Mouse (Mus musculus) intestine, embryonic 16.5 days (tissue): ENCODE data around the gene Rad51b. TPM values are rescaled to one million over a fixed set of nuclear protein-coding genes. Genes with fewer than 3 reads are reported as not detected.

Source experiments
- ATAC-seq: fragments of 200-750 bp; cut with Nextera tagmentation; 2 replicates; pipeline ENCODE4 v1.8.0; 2017; ENCODE audit warnings: moderate TSS enrichment, moderate library complexity
- H3K27ac ChIP-seq: fragments of 300-500 bp; sonication (generic); 2 replicates; pipeline ENCODE4 v1.5.1; 2014; ENCODE audit warnings: mild to moderate bottlenecking, low read length
- H3K27me3 ChIP-seq: fragments of 300-500 bp; sonication (generic); replicated peaks from 2 replicates; pipeline ENCODE4 v1.6.1; 2014; ENCODE audit warnings: low read length, control low read depth, mixed read lengths; ENCODE audit not compliant: control insufficient read depth, insufficient read depth
- H3K36me3 ChIP-seq: fragments of 300-500 bp; sonication (generic); 2 replicates; pipeline ENCODE4 v1.6.1; 2014; ENCODE audit warnings: low read length, control low read depth; ENCODE audit not compliant: control insufficient read depth, insufficient read depth
- H3K4me1 ChIP-seq: fragments of 300-500 bp; sonication (generic); 2 replicates; pipeline ENCODE4 v1.6.1; 2014; ENCODE audit warnings: low read length, control low read depth, mixed read lengths; ENCODE audit not compliant: control insufficient read depth, insufficient read depth
- H3K4me2 ChIP-seq: fragments of 300-500 bp; sonication (generic); 2 replicates; pipeline ENCODE4 v1.6.1; 2014; ENCODE audit warnings: low read depth, low read length, control low read depth
- H3K4me3 ChIP-seq: fragments of 300-500 bp; sonication (generic); 2 replicates; pipeline ENCODE4 v1.5.1; 2014; ENCODE audit warnings: mild to moderate bottlenecking, low read length
- H3K9ac ChIP-seq: fragments of 300-500 bp; sonication (generic); 2 replicates; pipeline ENCODE4 v1.6.1; 2014; ENCODE audit warnings: low read depth, low read length
- H3K9me3 ChIP-seq: fragments of 300-500 bp; sonication (generic); 2 replicates; pipeline ENCODE4 v1.6.1; 2016; ENCODE audit warnings: low read length, control low read depth; ENCODE audit not compliant: control insufficient read depth
- WGBS: fragments of 180-500 bp; shearing (Covaris S2); extraction: QIAGEN DNeasy Blood & Tissue Kit; methylation state at CpG from one replicate; pipeline ENCODE4 v1.1.7; 2014; 5-methylcytosine and 5-hydroxymethylcytosine counted together
- polyA plus RNA-seq: library from polyadenylated mRNA; unstranded; fragments of >200 nt; fragmentation: Nextera tagmentation; extraction: Ambion mirVana; gene quantifications from 2 replicates; pipeline ENCODE4 v1.2.1, GENCODE M21; 2015

Rad51b gene
- polyA plus RNA-seq, 1 experiment from 2014 or later: 6.8 TPM

GRCm38 (mm10) chr12:79358613-79359218 lies 61.6 kb downstream of the Rad51b start:
- WGBS: 19% methylated on average over 10 of the region's 10 CpGs
- Histone ChIP-seq H3K9me3 (no peaks in the 10 kb centered on the region), H3K27me3 (no peaks in the 10 kb centered on the region), H3K27ac (no peak overlapping the region), H3K4me2 (no peak overlapping the region), H3K36me3 (no peaks in the 10 kb centered on the region), H3K4me1 (peaks cover 6% of the 10 kb centered on the region), H3K9ac (no peak overlapping the region), H3K4me3 (no peak overlapping the region)
- ATAC-seq: peak; percentile 89

DNA sequence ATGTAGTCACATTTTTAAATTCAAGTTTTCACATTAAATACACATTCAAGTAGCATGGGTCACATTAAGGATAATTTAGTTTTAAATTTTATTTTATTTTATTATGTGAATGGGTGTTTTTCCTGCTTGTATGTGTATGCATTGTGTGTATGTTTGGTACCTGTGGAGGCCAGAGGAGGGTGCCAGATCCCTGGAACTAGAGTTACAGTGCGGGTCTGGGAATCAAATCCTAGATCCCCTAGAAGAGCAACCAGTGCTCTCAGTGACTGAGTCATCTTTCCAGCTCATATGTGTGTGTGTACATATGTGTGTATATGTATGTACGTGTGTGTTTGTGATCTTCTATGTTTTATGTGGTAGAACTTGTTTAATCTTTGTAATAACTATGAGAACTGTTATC lies 62.3 kb downstream of the Rad51b start:
- Histone ChIP-seq H3K36me3 (no peaks in the 10 kb centered on the region), H3K27me3 (no peaks in the 10 kb centered on the region), H3K9me3 (no peaks in the 10 kb centered on the region), H3K4me3 (no peak overlapping the region), H3K4me1 (peaks cover 3% of the 10 kb centered on the region; the same call in 1 of the 2 replicates), H3K27ac (no peak overlapping the region), H3K9ac (no peak overlapping the region), H3K4me2 (no peak overlapping the region)
- ATAC-seq: no peak
- WGBS: 99% methylated on average over 2 of the region's 2 CpGs

DNA sequence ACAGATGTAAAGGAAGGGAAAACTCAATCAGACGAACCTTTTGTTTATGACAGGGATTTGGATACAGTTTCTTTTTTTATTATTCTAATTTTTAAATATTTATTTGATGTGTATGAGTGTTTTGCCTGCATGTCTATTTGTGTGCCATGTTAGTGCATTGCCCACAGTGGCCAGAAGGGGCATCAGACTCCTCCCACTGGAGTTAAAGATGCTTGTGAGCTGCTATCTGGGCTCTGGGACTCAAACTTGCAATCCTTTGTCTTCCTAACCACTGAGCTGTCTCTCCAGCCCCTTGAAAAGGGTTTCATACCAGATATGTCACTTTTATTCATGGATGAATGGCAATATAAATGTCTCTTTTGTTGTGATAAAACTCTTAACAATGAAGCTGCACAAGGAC lies 65.1 kb downstream of the Rad51b start:
- Histone ChIP-seq H3K27me3 (no peaks in the 10 kb centered on the region), H3K4me1 (no peaks in the 10 kb centered on the region)

GRCm38 (mm10) chr12:79364284-79364683 lies 67.2 kb downstream of the Rad51b start:
- WGBS: 89% methylated on average over 2 of the region's 2 CpGs
- ATAC-seq: no peak
- Histone ChIP-seq H3K27me3 (no peaks in the 10 kb centered on the region), H3K4me3 (no peak overlapping the region), H3K27ac (no peak overlapping the region), H3K36me3 (no peaks in the 10 kb centered on the region), H3K4me1 (no peaks in the 10 kb centered on the region), H3K4me2 (no peak overlapping the region), H3K9me3 (no peaks in the 10 kb centered on the region), H3K9ac (no peak overlapping the region)

More for the DNA sequence above, 65.1 kb downstream of the Rad51b start:
- Histone ChIP-seq H3K4me2 (no peak overlapping the region), H3K9me3 (no peaks in the 10 kb centered on the region), H3K4me3 (no peak overlapping the region), H3K27ac (no peak overlapping the region), H3K9ac (no peak overlapping the region), H3K36me3 (no peaks in the 10 kb centered on the region)
- no peak for ATAC-seq
- 63% methylated on average over 1 of the region's 1 CpGs for WGBS

GRCm38 (mm10) chr12:79368818-79369217 lies 71.7 kb downstream of the Rad51b start:
- no peak overlapping the region for H3K4me3 ChIP-seq
- no peak overlapping the region for H3K4me2 ChIP-seq
- no peaks in the 10 kb centered on the region for H3K27me3 ChIP-seq
- no peaks in the 10 kb centered on the region for H3K36me3 ChIP-seq
- no peaks in the 10 kb centered on the region for H3K9me3 ChIP-seq
- no peak overlapping the region for H3K27ac ChIP-seq
- H3K4me1 ChIP-seq: no peaks in the 10 kb centered on the region
- ATAC-seq: no peak
- H3K9ac ChIP-seq: no peak overlapping the region
- 93% methylated on average over 3 of the region's 3 CpGs for WGBS

GRCm38 (mm10) chr12:79369512-79370165 lies 72.6 kb downstream of the Rad51b start:
- H3K27ac ChIP-seq: no peak overlapping the region
- H3K9me3 ChIP-seq: no peaks in the 10 kb centered on the region
- 80% methylated on average over 7 of the region's 7 CpGs for WGBS
- no peak overlapping the region for H3K9ac ChIP-seq
- no peaks in the 10 kb centered on the region for H3K36me3 ChIP-seq
- no peaks in the 10 kb centered on the region for H3K27me3 ChIP-seq
- no peak overlapping the region for H3K4me3 ChIP-seq
- H3K4me2 ChIP-seq: no peak overlapping the region
- H3K4me1 ChIP-seq: no peaks in the 10 kb centered on the region
- no peak for ATAC-seq

DNA sequence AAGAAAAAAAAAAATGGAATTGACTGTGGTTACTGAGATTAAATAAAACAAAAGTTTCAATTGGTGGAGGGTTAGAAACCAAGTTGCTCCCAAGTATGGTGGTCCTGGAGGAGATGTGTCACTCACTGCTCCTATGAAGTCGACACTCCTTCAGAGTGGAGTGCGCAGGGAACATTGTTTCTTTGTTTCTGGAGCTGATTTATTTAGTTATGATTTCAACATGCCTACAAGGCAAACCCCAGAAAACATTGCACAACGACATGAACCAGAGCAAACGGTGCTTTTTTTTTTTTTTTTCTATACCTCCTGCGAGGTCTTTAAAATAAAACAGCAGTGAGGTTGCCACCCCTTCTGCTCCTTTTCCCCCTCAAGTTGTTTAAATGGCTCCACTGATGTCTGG lies 75.6 kb downstream of the Rad51b start:
- no peaks in the 10 kb centered on the region for H3K36me3 ChIP-seq
- 47% methylated on average over 5 of the region's 5 CpGs for WGBS
- no peak overlapping the region for H3K4me3 ChIP-seq
- H3K9me3 ChIP-seq: no peaks in the 10 kb centered on the region
- no peak overlapping the region for H3K27ac ChIP-seq
- no peak overlapping the region for H3K4me2 ChIP-seq
- no peak for ATAC-seq
- no peak overlapping the region for H3K9ac ChIP-seq
- H3K4me1 ChIP-seq: no peaks in the 10 kb centered on the region
- H3K27me3 ChIP-seq: no peaks in the 10 kb centered on the region

DNA sequence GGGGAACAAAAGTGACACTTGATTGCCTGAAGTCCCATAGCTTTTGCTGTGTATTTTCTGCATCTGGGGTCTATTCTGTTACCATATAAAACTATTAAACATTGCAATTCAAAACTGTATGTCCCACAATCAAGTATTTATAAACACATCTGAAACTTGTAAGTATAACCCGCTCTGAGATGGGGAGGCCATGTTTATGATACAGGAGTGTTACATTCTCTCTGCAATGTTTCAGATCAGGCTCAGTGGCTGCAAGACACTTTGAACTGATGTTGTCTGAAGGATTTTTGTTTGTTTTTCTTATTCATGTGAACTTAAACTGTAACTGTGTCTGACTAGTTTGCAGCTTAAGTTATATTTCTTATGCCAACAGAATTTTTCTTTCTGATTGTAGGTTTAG lies 80.3 kb downstream of the Rad51b start:
- WGBS: 55% methylated on average over 1 of the region's 1 CpGs
- H3K36me3 ChIP-seq: no peaks in the 10 kb centered on the region
- H3K4me3 ChIP-seq: no peak overlapping the region
- no peak overlapping the region for H3K27ac ChIP-seq
- ATAC-seq: no peak
- no peak overlapping the region for H3K4me2 ChIP-seq
- H3K9ac ChIP-seq: no peak overlapping the region
- H3K4me1 ChIP-seq: peaks cover 2% of the 10 kb centered on the region; the same call in 1 of the 2 replicates
- no peaks in the 10 kb centered on the region for H3K27me3 ChIP-seq
- H3K9me3 ChIP-seq: no peaks in the 10 kb centered on the region

DNA sequence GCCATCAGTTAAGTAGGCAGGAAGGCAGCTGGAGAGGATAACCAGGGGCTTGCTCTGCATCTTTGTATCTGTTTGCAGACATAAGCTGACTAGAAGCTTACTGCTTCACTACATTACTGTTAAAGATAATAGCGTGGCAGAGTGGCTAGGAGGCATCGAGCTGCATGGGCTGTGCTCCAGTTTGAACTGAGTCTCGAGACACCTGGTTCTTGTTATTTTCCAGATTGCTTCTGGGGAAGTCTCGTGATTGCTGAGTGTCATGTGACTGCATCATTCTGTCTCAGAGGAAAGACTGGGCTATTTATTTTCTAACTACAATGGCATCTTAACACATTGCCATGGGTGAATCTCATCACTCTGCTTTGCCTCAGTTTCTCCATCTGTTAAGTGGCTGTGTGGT lies 80.8 kb downstream of the Rad51b start:
- 27% methylated on average over 4 of the region's 4 CpGs for WGBS
- Histone ChIP-seq H3K4me2 (no peak overlapping the region), H3K9me3 (no peaks in the 10 kb centered on the region), H3K27ac (no peak overlapping the region), H3K4me3 (no peak overlapping the region), H3K27me3 (no peaks in the 10 kb centered on the region), H3K36me3 (no peaks in the 10 kb centered on the region), H3K4me1 (peaks cover 2% of the 10 kb centered on the region; the same call in 1 of the 2 replicates), H3K9ac (no peak overlapping the region)
- ATAC-seq: no peak

DNA sequence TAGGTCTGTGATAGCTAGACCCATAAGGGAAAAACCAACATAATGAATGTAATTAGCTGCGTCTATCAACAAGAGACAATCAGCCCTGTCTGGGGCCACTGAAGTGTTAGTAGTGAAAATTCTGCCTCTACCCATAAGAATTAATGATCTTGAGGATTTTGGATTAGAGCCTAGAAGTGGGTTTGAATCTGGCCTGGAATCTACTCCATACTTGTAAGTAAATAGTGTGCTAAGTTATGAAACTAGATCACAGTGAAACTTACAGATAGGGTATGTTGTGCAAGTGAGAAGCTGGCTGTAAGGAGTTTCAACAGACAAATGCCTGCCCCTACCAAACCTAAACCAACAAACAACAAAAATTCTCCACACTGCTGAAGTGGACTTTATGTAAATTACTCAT lies 83.1 kb downstream of the Rad51b start:
- H3K4me3 ChIP-seq: no peak overlapping the region
- H3K27ac ChIP-seq: no peak overlapping the region
- H3K4me1 ChIP-seq: peaks cover 14% of the 10 kb centered on the region
- no peak overlapping the region for H3K4me2 ChIP-seq
- no peaks in the 10 kb centered on the region for H3K36me3 ChIP-seq
- no peaks in the 10 kb centered on the region for H3K9me3 ChIP-seq
- no peaks in the 10 kb centered on the region for H3K27me3 ChIP-seq
- WGBS: 80% methylated on average over 1 of the region's 1 CpGs
- no peak overlapping the region for H3K9ac ChIP-seq
- ATAC-seq: no peak
